Comparison of ENCODE assay signal across 10 mouse cellular contexts in genomic region chr5:122280422-122280826, GRCm38 (mm10). TPM values are rescaled to one million over a fixed set of nuclear protein-coding genes. Genes with fewer than 3 reads are reported as not detected.
DNase-seq lines count a peak whose midpoint lies in the region; ATAC-seq and TF ChIP-seq lines count a peak whose summit lies in the region.
"Had no signal": no experiment of that assay in that cellular context is flagged by ENCODE, and none has a peak within 500 bp of the region (broad histone marks: within the 10 kb centered on the region; RNA-seq: fewer than 3 reads in every experiment).

No protein-coding gene starts in this region.

- peak overlapping the region; percentile 38 for H3K4me2 ChIP-seq in embryonic facial prominence, embryonic 12.5 days (replicated peaks)
- peak overlapping the region; percentile 28 for H3K4me2 ChIP-seq in limb, embryonic 12.5 days
- H3K4me2 ChIP-seq: forebrain, embryonic 12.5 days had no signal

- WGBS in kidney, adult 2 months: 14% methylated on average over 6 of the region's 6 CpGs
- 38% methylated on average over 6 of the region's 6 CpGs for WGBS in embryonic facial prominence, embryonic 12.5 days
- 46% methylated on average over 6 of the region's 6 CpGs for WGBS in limb, embryonic 12.5 days

- TF ChIP-seq CTCF in kidney, adult 2 months (conservative IDR thresholded peaks at IDR 0.05; ENCODE audit: insufficient read depth, insufficient read length, low read depth, low read length): no peak

- H3K36me3 ChIP-seq in kidney, adult 2 months (ENCODE audit: control insufficient read depth, insufficient read depth, low read length): no peaks in the 10 kb centered on the region
- H3K36me3 ChIP-seq in embryonic facial prominence, embryonic 12.5 days: no peaks in the 10 kb centered on the region
- H3K36me3 ChIP-seq in limb, embryonic 12.5 days: no peaks in the 10 kb centered on the region
- H3K36me3 ChIP-seq: forebrain, embryonic 12.5 days had no signal

- DNase-seq in kidney, adult 2 months: no peak
- no peak for DNase-seq in kidney, adult 8-10 months
- peak; percentile 72 for DNase-seq in lung, postnatal 36 days
- DNase-seq in thymus, postnatal 14 days: no peak
- DNase-seq in left cerebral cortex, adult 8-10 months (ENCODE audit: low spot score in 2 of 2): no peak
- DNase-seq: cerebellum, adult 11-12 months had no signal

- H3K4me1 ChIP-seq in kidney, adult 2 months (ENCODE audit: control insufficient read depth, insufficient read depth, low read length): peaks cover 20% of the 10 kb centered on the region
- peaks cover 15% of the 10 kb centered on the region for H3K4me1 ChIP-seq in embryonic facial prominence, embryonic 12.5 days
- H3K4me1 ChIP-seq in limb, embryonic 12.5 days (replicated peaks): peaks cover 17% of the 10 kb centered on the region

- TF ChIP-seq POLR2A in kidney, adult 2 months (IDR thresholded peaks at IDR 0.05; ENCODE audit: low read depth, low read length): no peak

- no peaks in the 10 kb centered on the region for H3K27me3 ChIP-seq in kidney, adult 2 months (replicated peaks; ENCODE audit: control insufficient read depth, insufficient read depth, low read length)
- H3K27me3 ChIP-seq in embryonic facial prominence, embryonic 12.5 days: no peaks in the 10 kb centered on the region
- no peaks in the 10 kb centered on the region for H3K27me3 ChIP-seq in limb, embryonic 12.5 days

- H3K9ac ChIP-seq in embryonic facial prominence, embryonic 12.5 days: no peak overlapping the region
- H3K9ac ChIP-seq in limb, embryonic 12.5 days (replicated peaks): no peak overlapping the region
- H3K9ac ChIP-seq: forebrain, embryonic 12.5 days had no signal

- H3K9me3 ChIP-seq in embryonic facial prominence, embryonic 12.5 days: no peaks in the 10 kb centered on the region
- H3K9me3 ChIP-seq in limb, embryonic 12.5 days: no peaks in the 10 kb centered on the region
- H3K9me3 ChIP-seq: forebrain, embryonic 12.5 days had no signal

- H3K27ac ChIP-seq in kidney, adult 2 months (ENCODE audit: insufficient read depth, low read depth, low read length): peak overlapping the region; percentile 67
- no peak overlapping the region for H3K27ac ChIP-seq in embryonic facial prominence, embryonic 12.5 days
- no peak overlapping the region for H3K27ac ChIP-seq in limb, embryonic 12.5 days
- H3K27ac ChIP-seq: forebrain, embryonic 12.5 days had no signal

- H3K4me3 ChIP-seq in kidney, adult 2 months (ENCODE audit: insufficient read depth, low read depth, low read length): no peak overlapping the region
- 0 out of 2 replicates have a peak overlapping the region, but pooled peaks have one; percentile 12 for H3K4me3 ChIP-seq in embryonic facial prominence, embryonic 12.5 days
- no peak overlapping the region for H3K4me3 ChIP-seq in limb, embryonic 12.5 days (replicated peaks)
- H3K4me3 ChIP-seq: forebrain, embryonic 12.5 days had no signal

- no peak for ATAC-seq in embryonic facial prominence, embryonic 12.5 days (ENCODE audit: insufficient number of reproducible peaks, insufficient read depth, low FRiP score, low TSS enrichment)
- ATAC-seq in limb, embryonic 12.5 days (ENCODE audit: insufficient number of reproducible peaks, insufficient read depth, low FRiP score, low TSS enrichment, low read depth): no peak
- no peak for ATAC-seq in activated CD4-positive, CD25-positive, alpha-beta regulatory T cell, adult 4 months

RNA-seq across cellular contexts. Expression of gene Pptc7, which starts 3.7 kb away (rescaled TPM):
- polyA plus RNA-seq in kidney, adult 2 months (2012; rRNA removed): 28.8 and 31.7 TPM in 2 replicates
- 11.9 and 12.0 TPM in 2 replicates for polyA plus RNA-seq in embryonic facial prominence, embryonic 12.5 days (2016; fragmentation: Nextera tagmentation; extraction: Ambion mirVana)
- polyA plus RNA-seq in limb, embryonic 12.5 days (2016; fragmentation: Nextera tagmentation; extraction: Ambion mirVana): 10.1 and 11.4 TPM in 2 replicates
- total RNA-seq in left cerebral cortex, adult 8-10 months (2022): 10 to 100 TPM; 44.8 to 52.2 (median 48.8) TPM
- 10 to 100 TPM; 13.5 to 14.8 TPM for polyA plus RNA-seq in activated CD4-positive, CD25-positive, alpha-beta regulatory T cell, adult 4 months (2017; shearing (Covaris generic))

RNA-seq across cellular contexts. Expression of gene Tctn1, which starts 16.2 kb away (rescaled TPM):
- 18.2 and 23.2 TPM in 2 replicates for polyA plus RNA-seq in kidney, adult 2 months (2012; rRNA removed)
- 5.9 and 6.5 TPM in 2 replicates for polyA plus RNA-seq in embryonic facial prominence, embryonic 12.5 days (2016; fragmentation: Nextera tagmentation; extraction: Ambion mirVana)
- polyA plus RNA-seq in limb, embryonic 12.5 days (2016; fragmentation: Nextera tagmentation; extraction: Ambion mirVana): 4.5 and 4.8 TPM in 2 replicates
- total RNA-seq in left cerebral cortex, adult 8-10 months (2022): 10 to 100 TPM; 15.0 to 16.6 (median 15.7) TPM
- polyA plus RNA-seq in activated CD4-positive, CD25-positive, alpha-beta regulatory T cell, adult 4 months (2017; shearing (Covaris generic)): under 1 TPM; 0.75 to 0.96 TPM
